Mouse (Mus musculus): Measurements from ENCODE around the gene Gid4. TPM values are rescaled to one million over a fixed set of nuclear protein-coding genes. Genes with fewer than 3 reads are reported as not detected.

Gene Gid4
- 32.2 and 36.7 TPM in 2 replicates for polyA plus RNA-seq (2012; rRNA removed)

DNA sequence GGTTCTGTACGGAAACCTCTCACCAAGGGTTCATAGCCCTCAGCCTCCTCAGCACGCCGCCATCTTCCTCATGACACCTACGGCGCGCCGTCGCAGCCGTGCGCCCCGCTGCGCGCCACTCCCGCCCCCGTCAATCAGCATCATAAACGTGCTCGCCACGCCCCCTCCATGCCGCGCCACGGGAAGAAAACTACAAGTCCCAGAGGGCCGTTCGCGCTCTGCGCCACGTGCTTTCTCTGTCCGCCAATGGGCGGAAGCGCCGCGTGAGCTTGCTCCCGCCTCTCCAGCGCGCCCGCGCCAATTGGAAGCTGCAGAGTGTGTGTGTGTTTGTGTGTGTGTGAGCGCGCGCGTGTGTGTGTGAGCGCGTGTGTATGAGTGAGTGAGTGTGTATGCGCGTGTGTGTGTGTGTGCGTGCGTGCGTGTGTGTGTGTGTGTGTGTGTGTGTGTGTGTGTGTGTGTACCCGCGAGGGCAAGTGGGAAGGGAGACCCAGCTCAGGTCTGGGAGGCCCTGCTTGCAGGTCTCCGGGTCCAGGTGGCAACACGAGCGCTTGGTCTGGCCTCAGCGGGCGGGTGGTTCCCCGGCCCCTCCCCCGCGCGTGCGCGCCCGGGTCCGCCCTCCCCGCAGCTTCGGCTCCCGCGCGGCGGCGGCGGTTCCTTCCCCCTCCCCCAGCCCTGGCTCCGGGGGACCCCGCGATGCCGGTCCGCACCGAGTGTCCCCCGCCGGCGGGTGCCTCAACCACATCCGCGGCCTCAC, at the start of gene Gid4:
Gene Gid4 (plus strand): TSS at position 183 of the 754 bp plus-strand sequence.
- TF ChIP-seq POLR2A (IDR thresholded peaks at IDR 0.05; ENCODE audit: borderline replicate concordance, extremely low read depth, low read depth, low read length) (peak; percentile 84; the same call in 1 of the 2 replicates), CTCF (IDR thresholded peaks at IDR 0.05; ENCODE audit: insufficient read depth, low read length) (no peak)
- WGBS = under 1% methylated on average over 80 of the region's 81 CpGs
- DNase-seq = peak; percentile 98
- H3K4me3 ChIP-seq (replicated peaks; ENCODE audit: extremely low read depth, low read depth, low read length) = peak within 1 kb of the TSS; percentile 85
- H3K4me1 ChIP-seq (ENCODE audit: control insufficient read depth, insufficient read depth, low read length) = peaks cover 7% of the 10 kb centered on the region

- Histone ChIP-seq H3K4me1 (ENCODE audit: control insufficient read depth, insufficient read depth, low read length) (no peaks in the 10 kb centered on the region), H3K4me3 (replicated peaks; ENCODE audit: extremely low read depth, low read depth, low read length) (no peak overlapping the region)
- no peak for DNase-seq
- 64% methylated on average over 3 of the region's 3 CpGs for WGBS
- TF ChIP-seq POLR2A (IDR thresholded peaks at IDR 0.05; ENCODE audit: borderline replicate concordance, extremely low read depth, low read depth, low read length) (no peak), CTCF (IDR thresholded peaks at IDR 0.05; ENCODE audit: insufficient read depth, low read length) (no peak)
Measured at GRCm38 (mm10) chr11:60367256-60367655, 49.7 kb upstream of the Gid4 start.

DNA sequence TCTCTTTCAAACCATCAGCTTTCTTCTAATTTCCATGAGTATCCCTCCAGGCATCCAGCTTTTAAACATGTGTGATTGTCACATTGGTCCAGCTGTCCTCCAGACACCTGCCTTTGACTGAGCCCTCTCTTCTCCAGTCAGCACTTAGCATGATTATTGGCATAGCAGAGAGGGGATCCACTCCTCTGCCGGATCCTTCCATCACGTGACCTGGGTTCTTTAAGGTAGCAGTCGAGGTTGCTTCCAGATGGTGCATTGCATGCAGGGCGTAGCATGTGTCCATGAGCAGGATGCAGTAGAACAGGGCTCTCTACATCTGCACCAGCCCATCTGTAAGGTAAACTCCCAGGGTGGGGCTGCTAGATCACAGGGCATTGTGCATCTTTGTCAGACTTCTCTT, 48.0 kb upstream of the Gid4 start:
- no peak overlapping the region for H3K4me3 ChIP-seq (replicated peaks; ENCODE audit: extremely low read depth, low read depth, low read length)
- H3K4me1 ChIP-seq (ENCODE audit: control insufficient read depth, insufficient read depth, low read length) = no peaks in the 10 kb centered on the region
- TF ChIP-seq POLR2A (IDR thresholded peaks at IDR 0.05; ENCODE audit: borderline replicate concordance, extremely low read depth, low read depth, low read length) = no peak
- 74% methylated on average over 4 of the region's 4 CpGs for WGBS
- no peak for DNase-seq

- no peak for DNase-seq
- Histone ChIP-seq H3K4me1 (ENCODE audit: control insufficient read depth, insufficient read depth, low read length) (no peaks in the 10 kb centered on the region), H3K4me3 (replicated peaks; ENCODE audit: extremely low read depth, low read depth, low read length) (no peak overlapping the region)
- WGBS = 59% methylated on average over 4 of the region's 4 CpGs
- no peak for TF ChIP-seq CTCF (IDR thresholded peaks at IDR 0.05; ENCODE audit: insufficient read depth, low read length)
- no peak for TF ChIP-seq POLR2A (IDR thresholded peaks at IDR 0.05; ENCODE audit: borderline replicate concordance, extremely low read depth, low read depth, low read length)
Measured at GRCm38 (mm10) chr11:60369448-60369847, 47.5 kb upstream of the Gid4 start.

- no peak for TF ChIP-seq POLR2A (IDR thresholded peaks at IDR 0.05; ENCODE audit: borderline replicate concordance, extremely low read depth, low read depth, low read length)
- no peak for TF ChIP-seq CTCF (IDR thresholded peaks at IDR 0.05; ENCODE audit: insufficient read depth, low read length)
- WGBS = 80% methylated on average over 13 of the region's 13 CpGs
Measured at GRCm38 (mm10) chr11:60370431-60370830, 46.5 kb upstream of the Gid4 start.

GRCm38 (mm10) chr11:60374481-60374880, 42.5 kb upstream of the Gid4 start:
- Histone ChIP-seq H3K4me1 (ENCODE audit: control insufficient read depth, insufficient read depth, low read length) (no peaks in the 10 kb centered on the region), H3K4me3 (replicated peaks; ENCODE audit: extremely low read depth, low read depth, low read length) (no peak overlapping the region)
- WGBS = 80% methylated on average over 6 of the region's 6 CpGs
- no peak for DNase-seq
- no peak for TF ChIP-seq CTCF (IDR thresholded peaks at IDR 0.05; ENCODE audit: insufficient read depth, low read length)
- no peak for TF ChIP-seq POLR2A (IDR thresholded peaks at IDR 0.05; ENCODE audit: borderline replicate concordance, extremely low read depth, low read depth, low read length)

More at GRCm38 (mm10) chr11:60370431-60370830, 46.5 kb upstream of the Gid4 start:
- no peak overlapping the region for H3K4me3 ChIP-seq (replicated peaks; ENCODE audit: extremely low read depth, low read depth, low read length)
- no peaks in the 10 kb centered on the region for H3K4me1 ChIP-seq (ENCODE audit: control insufficient read depth, insufficient read depth, low read length)
- DNase-seq = no peak

- WGBS = 90% methylated on average over 6 of the region's 6 CpGs
- no peaks in the 10 kb centered on the region for H3K4me1 ChIP-seq (ENCODE audit: control insufficient read depth, insufficient read depth, low read length)
- no peak overlapping the region for H3K4me3 ChIP-seq (replicated peaks; ENCODE audit: extremely low read depth, low read depth, low read length)
- no peak for DNase-seq
- TF ChIP-seq POLR2A (IDR thresholded peaks at IDR 0.05; ENCODE audit: borderline replicate concordance, extremely low read depth, low read depth, low read length) (no peak), CTCF (IDR thresholded peaks at IDR 0.05; ENCODE audit: insufficient read depth, low read length) (no peak)
Measured at GRCm38 (mm10) chr11:60383518-60383917, 33.4 kb upstream of the Gid4 start.

DNA sequence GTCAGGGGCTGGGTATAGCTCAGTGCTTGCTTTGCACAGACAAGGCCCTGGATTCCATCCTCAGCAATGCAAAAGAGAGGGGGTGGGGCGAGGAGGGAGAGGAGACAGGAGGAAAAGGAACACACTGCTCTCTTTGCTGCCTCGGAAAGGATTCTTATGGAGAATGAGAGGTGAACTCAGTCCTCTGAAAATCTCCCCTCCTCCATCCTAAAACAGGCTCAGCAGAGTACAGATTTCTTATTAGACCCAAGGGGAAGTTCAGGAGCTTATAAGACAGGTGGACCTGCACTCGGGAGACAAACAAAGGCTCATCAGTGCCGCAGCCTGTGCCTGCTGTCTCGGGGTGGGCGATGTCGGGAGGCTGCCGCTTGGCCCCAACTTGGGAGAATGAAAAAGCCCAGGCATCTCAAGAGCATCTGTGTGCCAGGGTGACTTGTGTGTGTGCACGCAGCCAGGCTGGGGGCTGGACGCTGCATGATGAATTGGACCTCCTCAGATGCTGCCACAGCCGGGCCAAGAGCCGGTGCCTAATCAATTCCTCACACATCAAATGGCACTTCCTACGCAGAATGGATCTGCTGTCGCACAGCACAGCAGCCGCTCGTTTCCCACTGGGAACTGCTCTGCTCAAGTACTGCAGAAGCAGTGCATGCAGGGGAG, 32.1 kb upstream of the Gid4 start:
- no peak for DNase-seq
- 13% methylated on average over 16 of the region's 16 CpGs for WGBS
- H3K4me1 ChIP-seq (ENCODE audit: control insufficient read depth, insufficient read depth, low read length) = no peaks in the 10 kb centered on the region
- no peak overlapping the region for H3K4me3 ChIP-seq (replicated peaks; ENCODE audit: extremely low read depth, low read depth, low read length)
- no peak for TF ChIP-seq POLR2A (IDR thresholded peaks at IDR 0.05; ENCODE audit: borderline replicate concordance, extremely low read depth, low read depth, low read length)
- no peak for TF ChIP-seq CTCF (IDR thresholded peaks at IDR 0.05; ENCODE audit: insufficient read depth, low read length)

DNA sequence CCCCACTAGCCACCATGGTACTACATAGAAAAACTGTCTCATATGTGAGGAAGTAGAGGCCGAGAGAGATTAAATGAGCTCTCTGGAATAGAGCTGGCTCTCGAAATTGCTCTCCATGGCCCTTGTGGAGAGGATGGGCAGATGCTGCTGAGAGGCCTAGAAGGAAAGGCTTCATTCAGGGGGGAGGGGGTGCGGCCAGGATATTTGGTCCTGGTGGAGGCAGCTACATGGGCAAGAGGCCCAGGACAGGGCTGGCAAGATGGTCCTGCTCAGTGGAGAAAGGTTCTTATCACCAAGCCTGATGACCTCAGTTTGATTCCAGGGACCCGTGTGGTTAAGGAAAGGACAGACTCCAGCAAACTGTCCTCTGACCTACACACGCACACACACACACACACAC, 31.0 kb upstream of the Gid4 start:
- no peak overlapping the region for H3K4me3 ChIP-seq (replicated peaks; ENCODE audit: extremely low read depth, low read depth, low read length)
- TF ChIP-seq CTCF (IDR thresholded peaks at IDR 0.05; ENCODE audit: insufficient read depth, low read length) (no peak), POLR2A (IDR thresholded peaks at IDR 0.05; ENCODE audit: borderline replicate concordance, extremely low read depth, low read depth, low read length) (no peak)
- WGBS = 80% methylated on average over 5 of the region's 5 CpGs

GRCm38 (mm10) chr11:60387944-60388343, 29.0 kb upstream of the Gid4 start:
- 82% methylated on average over 2 of the region's 2 CpGs for WGBS
- no peak for TF ChIP-seq CTCF (IDR thresholded peaks at IDR 0.05; ENCODE audit: insufficient read depth, low read length)
- no peak for TF ChIP-seq POLR2A (IDR thresholded peaks at IDR 0.05; ENCODE audit: borderline replicate concordance, extremely low read depth, low read depth, low read length)
- Histone ChIP-seq H3K4me3 (replicated peaks; ENCODE audit: extremely low read depth, low read depth, low read length) (no peak overlapping the region), H3K4me1 (ENCODE audit: control insufficient read depth, insufficient read depth, low read length) (no peaks in the 10 kb centered on the region)
- DNase-seq = no peak

More for the DNA sequence above, 31.0 kb upstream of the Gid4 start:
- no peaks in the 10 kb centered on the region for H3K4me1 ChIP-seq (ENCODE audit: control insufficient read depth, insufficient read depth, low read length)
- DNase-seq = no peak

Measured in lung, adult 2 months (tissue).